Mouse (Mus musculus) cortical plate, adult 2 months (tissue): ENCODE results near the gene Angptl7. TPM values are rescaled to one million over a fixed set of nuclear protein-coding genes. Genes with fewer than 3 reads are reported as not detected.

Experiments
- H3K27ac ChIP-seq: fragments of 200-500 bp; 2 replicates; pipeline ENCODE4 v1.5.1; 2012; ENCODE audit warnings: low read length, control low read depth, inconsistent platforms; ENCODE audit not compliant: insufficient read depth
- H3K4me1 ChIP-seq: fragments of 200-500 bp; 2 replicates; pipeline ENCODE4 v1.6.1; 2011; ENCODE audit warnings: low read length; ENCODE audit not compliant: control insufficient read depth, insufficient read depth
- H3K4me3 ChIP-seq: fragments of 200-500 bp; 2 replicates; pipeline ENCODE4 v1.5.1; 2011; ENCODE audit warnings: mild to moderate bottlenecking, low read length, control low read depth; ENCODE audit not compliant: insufficient read depth
- CTCF ChIP-seq: fragments of 200-500 bp; IDR thresholded peaks from 2 replicates; pipeline ENCODE4 v1.5.1; 2011; ENCODE audit warnings: mild to moderate bottlenecking, control low read depth, low read length; ENCODE audit not compliant: insufficient read depth; ENCODE audit errors: extremely low read depth
- POLR2A ChIP-seq: fragments of 200-500 bp; IDR thresholded peaks from 2 replicates; pipeline ENCODE4 v1.6.1; 2011; ENCODE audit warnings: mild to moderate bottlenecking, low read length, control low read depth; ENCODE audit not compliant: insufficient read depth; ENCODE audit errors: extremely low read depth
- polyA plus RNA-seq: library from polyadenylated mRNA; depleted of rRNA; stranded (reverse); fragments of >200 nt; gene quantifications from 2 replicates; pipeline ENCODE4 v1.2.3, GENCODE M21; 2012; rRNA removed

Gene Angptl7
- 0.23 TPM in 2 replicates for polyA plus RNA-seq

DNA sequence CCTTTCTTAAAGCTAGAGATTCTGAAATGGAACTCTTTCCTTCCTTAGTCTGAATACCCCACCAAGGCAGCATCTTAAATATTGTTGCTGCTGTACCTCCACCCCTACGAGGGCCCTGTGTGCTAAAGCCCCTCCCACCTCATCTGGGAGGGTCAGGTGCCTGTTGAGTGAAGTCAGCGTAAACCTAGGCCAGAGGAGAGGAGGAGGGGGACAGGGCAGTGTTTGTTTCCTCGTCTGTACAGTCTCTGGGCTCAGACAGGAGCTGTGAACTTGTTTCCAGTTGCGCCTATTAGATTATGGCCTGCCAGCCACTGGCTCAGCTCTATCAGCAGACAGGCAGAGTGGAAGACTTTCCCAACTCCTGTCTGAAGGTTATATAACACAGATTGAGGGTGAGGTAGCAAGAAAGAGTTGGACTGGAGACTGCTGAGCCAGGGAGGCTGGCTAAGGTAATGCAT is at the start of gene Angptl7:
Gene Angptl7 (minus strand): TSS at position 51 of the 458 bp plus-strand sequence.
- Histone ChIP-seq H3K4me1 (peaks cover 9% of the 10 kb centered on the region; the same call in 1 of the 2 replicates), H3K4me3 (no peak within 1 kb of the TSS), H3K27ac (no peak within 1 kb of the TSS)
- no peak for TF ChIP-seq POLR2A

DNA sequence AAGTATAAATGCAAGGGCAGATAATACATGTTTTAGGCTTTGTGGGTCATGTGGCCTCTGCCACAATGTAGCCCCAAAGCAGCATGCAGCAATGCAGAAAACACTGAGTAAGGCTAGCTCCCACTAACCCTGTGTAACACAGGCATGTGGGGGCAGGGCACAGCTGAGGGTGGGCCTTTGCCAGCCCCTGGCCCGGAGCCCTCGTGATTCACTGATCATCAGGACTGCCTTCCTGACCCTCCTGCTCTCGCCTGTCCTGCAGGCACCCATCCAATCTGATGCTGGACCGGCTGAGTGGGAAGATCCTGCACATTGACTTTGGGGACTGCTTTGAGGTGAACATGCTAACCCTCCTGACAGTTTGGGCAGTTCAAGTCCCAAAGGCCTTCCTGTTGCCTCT is 48.8 kb upstream of the Angptl7 start:
- TF ChIP-seq CTCF (no peak), POLR2A (no peak)
- Histone ChIP-seq H3K4me1 (no peaks in the 10 kb centered on the region), H3K27ac (no peak overlapping the region), H3K4me3 (no peak overlapping the region)

DNA sequence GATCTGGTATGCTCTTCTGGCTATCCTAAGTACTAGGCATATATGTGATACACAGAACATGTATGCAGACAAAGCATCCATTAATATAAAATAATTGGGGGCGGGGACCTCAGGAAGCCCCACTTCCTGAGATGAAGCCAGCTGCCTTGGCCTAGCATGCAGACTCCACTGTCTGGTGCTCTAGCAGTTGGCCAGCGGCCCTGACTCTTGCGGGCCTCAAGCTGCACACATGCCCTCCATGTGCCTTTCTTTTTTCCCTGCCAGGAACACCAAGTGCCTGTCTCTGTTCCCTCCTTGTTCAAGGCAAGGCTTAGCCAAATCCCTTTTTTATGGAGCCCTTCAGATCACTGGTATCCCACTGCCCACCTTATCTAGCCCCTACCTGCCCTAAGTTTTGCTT is 35.6 kb upstream of the Angptl7 start:
- no peak overlapping the region for H3K27ac ChIP-seq
- H3K4me3 ChIP-seq, result no peak overlapping the region
- TF ChIP-seq POLR2A, result no peak
- TF ChIP-seq CTCF, result no peak
- no peaks in the 10 kb centered on the region for H3K4me1 ChIP-seq

DNA sequence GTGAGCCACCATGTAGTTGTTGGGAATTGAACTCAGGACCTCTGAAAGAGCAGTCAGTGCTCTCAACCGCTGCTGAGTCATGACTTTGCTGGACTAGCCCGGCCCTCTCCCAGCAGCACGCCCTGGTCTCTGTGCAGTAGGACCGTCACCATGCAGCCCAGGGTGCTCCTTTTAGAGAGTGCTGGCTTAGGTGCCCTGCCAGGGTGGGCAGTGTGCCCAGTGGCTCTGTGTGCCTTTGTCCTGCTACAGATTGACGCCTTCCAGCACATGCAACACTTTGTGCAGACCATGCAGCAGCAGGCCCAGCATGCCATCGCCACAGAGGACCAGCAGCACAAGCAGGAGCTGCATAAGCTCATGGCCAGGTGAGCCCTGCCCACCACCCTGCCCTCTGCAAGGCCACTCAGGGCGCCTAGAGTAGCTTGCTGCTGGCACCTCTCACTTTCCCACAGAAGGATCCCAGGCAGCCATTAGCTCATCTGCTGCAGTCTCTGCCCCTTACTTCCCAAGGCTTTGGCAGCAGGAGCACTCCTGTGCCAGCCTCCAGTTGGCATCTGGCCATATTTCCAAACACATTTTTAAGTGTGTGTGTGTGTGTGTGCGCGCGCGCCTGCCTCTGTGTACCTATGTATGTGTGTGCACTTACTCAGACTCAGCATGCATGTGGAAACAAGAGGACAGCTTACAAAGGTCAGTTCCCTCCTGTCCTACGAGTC is 33.5 kb upstream of the Angptl7 start:
- TF ChIP-seq POLR2A, result no peak
- no peak for TF ChIP-seq CTCF
- H3K4me3 ChIP-seq, result no peak overlapping the region
- no peak overlapping the region for H3K27ac ChIP-seq
- H3K4me1 ChIP-seq, result no peaks in the 10 kb centered on the region

DNA sequence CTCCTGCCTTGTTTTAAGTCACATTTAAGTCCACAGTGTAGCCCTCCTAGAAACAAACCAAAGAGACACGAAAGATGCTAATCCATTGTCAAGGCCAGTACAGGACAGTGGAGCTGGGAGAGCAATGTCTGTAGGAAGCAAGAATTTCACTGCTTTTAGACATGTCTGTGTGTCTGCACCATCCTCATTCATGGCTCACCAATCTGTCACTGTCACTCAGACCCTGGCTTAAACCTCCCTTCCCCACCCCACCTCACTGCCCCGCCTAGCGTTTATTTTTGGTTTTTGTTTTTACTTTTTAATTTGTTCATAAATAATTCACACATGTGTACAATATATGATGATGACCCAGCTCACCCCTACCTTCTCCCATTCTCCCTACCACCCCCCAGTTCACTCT is 32.3 kb upstream of the Angptl7 start:
- TF ChIP-seq POLR2A, result no peak
- no peak for TF ChIP-seq CTCF
- H3K27ac ChIP-seq, result no peak overlapping the region
- no peak overlapping the region for H3K4me3 ChIP-seq
- no peaks in the 10 kb centered on the region for H3K4me1 ChIP-seq

DNA sequence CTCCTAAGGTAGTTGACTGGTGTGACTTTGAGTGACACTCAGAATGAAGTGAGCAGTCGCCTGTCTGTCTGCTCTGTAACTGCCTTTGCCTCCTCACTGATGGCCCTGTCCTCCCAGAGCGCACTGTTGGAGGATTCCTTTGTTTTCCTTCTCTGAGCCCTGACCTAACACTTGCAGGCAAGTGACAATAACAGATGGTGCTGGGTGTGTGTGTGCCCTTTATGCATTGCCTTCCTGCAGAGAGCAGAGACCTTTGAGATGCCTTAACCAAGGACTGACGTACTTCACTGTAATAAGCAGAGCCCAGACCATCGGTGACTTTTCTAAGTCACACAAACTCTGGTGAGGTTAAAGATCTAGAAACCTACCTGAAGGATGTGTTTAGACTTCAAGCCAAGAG is 31.1 kb upstream of the Angptl7 start:
- TF ChIP-seq CTCF (no peak), POLR2A (no peak)
- H3K4me1 ChIP-seq, result no peaks in the 10 kb centered on the region
- no peak overlapping the region for H3K4me3 ChIP-seq
- no peak overlapping the region for H3K27ac ChIP-seq

DNA sequence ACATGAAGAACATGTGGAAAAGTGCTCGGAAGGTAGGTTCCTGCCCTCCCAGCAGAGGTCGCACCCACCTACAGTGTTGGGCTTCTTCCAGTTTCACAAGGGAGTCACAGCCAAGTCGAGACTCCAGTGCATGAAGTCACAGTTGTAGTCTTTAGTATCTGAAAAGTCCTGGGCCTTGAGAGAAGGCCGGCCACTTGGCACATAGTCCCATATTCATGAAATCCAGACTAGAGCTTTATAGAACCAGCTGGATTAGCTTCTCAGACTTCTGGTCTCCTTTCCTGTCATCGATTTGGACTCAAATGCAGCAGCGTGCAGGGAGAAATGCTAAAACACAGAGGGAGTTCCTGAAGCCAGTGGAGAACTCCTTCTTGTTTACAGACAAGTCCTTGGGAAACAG is 30.5 kb upstream of the Angptl7 start:
- Histone ChIP-seq H3K4me1 (no peaks in the 10 kb centered on the region), H3K27ac (no peak overlapping the region), H3K4me3 (no peak overlapping the region)
- no peak for TF ChIP-seq CTCF
- TF ChIP-seq POLR2A, result no peak

DNA sequence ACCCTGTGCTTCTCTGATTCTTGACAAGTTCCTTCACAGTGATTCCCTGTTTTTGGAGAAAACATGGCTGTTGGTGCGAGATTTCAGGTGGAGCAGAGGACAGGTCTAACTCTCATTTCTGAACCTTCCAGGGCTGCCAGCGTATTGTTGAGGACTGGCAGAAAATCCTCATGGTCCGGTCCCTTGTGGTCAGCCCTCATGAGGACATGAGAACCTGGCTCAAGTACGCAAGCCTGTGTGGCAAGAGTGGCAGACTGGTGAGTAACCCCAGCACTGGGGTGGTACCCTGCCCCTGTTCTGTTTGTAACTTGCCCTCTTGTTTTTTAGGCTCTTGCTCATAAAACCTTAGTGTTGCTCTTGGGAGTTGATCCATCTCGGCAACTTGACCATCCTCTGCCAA is 30.1 kb upstream of the Angptl7 start:
- TF ChIP-seq POLR2A (no peak), CTCF (no peak)
- no peak overlapping the region for H3K4me3 ChIP-seq
- no peak overlapping the region for H3K27ac ChIP-seq
- H3K4me1 ChIP-seq, result no peaks in the 10 kb centered on the region

DNA sequence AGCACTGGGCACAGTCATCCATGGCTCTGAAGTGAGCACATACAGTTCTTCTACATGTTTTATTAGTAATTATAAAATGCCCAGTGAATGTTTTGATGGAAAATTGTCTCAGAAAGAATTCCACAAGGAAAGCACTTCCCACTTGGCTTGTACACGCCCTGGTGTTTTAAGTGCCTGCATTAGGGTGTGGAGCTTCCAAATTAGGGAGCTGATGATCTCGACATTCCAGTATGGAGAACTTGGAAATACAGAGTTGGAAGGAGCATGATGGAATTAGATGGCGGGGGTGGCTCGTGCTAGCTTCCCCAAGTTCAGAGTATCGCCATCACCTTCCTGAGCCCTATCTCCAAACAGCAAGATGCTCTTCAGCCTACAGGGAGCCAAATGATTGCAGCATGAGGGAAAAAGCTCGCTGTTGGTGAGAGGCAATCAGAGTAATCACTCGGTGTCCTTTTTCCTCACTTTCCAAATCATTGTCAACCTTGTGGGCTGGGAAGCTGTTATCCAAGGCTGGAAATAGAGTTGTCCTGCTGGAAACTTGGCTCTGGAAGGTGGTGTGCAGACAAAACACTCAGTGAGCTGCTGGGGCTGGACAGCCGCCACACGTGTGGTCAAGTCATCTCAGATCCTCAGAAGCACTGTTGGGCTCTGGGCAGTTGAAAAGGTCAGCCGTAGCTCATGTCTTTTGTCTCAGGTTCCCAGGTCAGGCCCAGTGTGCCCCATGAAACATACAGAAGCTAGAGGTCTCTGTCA is 27.1 kb upstream of the Angptl7 start:
- Histone ChIP-seq H3K27ac (no peak overlapping the region), H3K4me1 (no peaks in the 10 kb centered on the region), H3K4me3 (no peak overlapping the region)
- no peak for TF ChIP-seq CTCF
- no peak for TF ChIP-seq POLR2A

DNA sequence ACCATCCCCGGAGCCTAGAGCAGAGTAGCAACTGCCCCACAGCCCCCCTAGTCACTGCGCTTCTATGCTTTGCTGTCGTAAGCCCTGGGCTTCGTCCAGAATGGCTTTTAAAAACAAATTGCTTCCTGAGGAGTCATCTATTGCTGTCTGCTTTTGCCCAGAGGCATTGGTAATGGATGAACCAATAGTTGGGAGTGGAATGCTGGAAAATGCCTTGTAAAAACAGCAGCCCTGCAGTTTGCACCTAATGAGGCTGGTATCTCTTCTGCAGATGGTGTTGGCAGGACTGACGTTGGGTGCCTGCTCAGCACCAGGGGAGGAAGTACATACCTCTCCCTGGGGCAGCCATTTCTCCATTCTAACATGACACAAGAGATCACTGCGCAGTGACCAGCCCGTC is 23.3 kb upstream of the Angptl7 start:
- Histone ChIP-seq H3K4me1 (peaks cover 2% of the 10 kb centered on the region), H3K27ac (no peak overlapping the region), H3K4me3 (no peak overlapping the region)
- no peak for TF ChIP-seq CTCF
- TF ChIP-seq POLR2A, result no peak
